Mouse (Mus musculus) lung, postnatal 0 days (tissue): ENCODE measurements at regions not wholly inside any gene's neighbourhood (a gene's known extent, or its start where the extent isn't known, plus 50 kb on each side); places are given as distances from the start of the nearest gene placed in this dataset.
"Not testable (repeated sequence)": the region's sequence is repeated elsewhere in the genome, so short reads cannot be mapped to it uniquely, and the experiment has no call there.

Source experiments
- ATAC-seq: fragments of 200-750 bp; cut with Nextera tagmentation; 2 replicates; pipeline ENCODE4 v1.8.0; 2017; ENCODE audit warnings: moderate library complexity
- DNase-seq: peaks from one replicate; pipeline ENCODE4 v3.0.0-alpha.2; 2016; ENCODE audit warnings: low spot score
- H3K27ac ChIP-seq: fragments of 300-500 bp; sonication (generic); 2 replicates; pipeline ENCODE4 v1.5.1; 2014; ENCODE audit warnings: antibody characterized with exemption, mild to moderate bottlenecking, low read length, mixed read lengths
- H3K27me3 ChIP-seq: fragments of 300-500 bp; sonication (generic); replicated peaks from 2 replicates; pipeline ENCODE4 v1.6.1; 2014; ENCODE audit warnings: low read length, mixed read lengths; ENCODE audit not compliant: insufficient read depth
- H3K36me3 ChIP-seq: fragments of 300-500 bp; sonication (generic); 2 replicates; pipeline ENCODE4 v1.6.1; 2014; ENCODE audit warnings: low read length, mixed read lengths; ENCODE audit not compliant: insufficient read depth
- H3K4me1 ChIP-seq: fragments of 300-500 bp; sonication (generic); 2 replicates; pipeline ENCODE4 v1.6.1; 2014; ENCODE audit warnings: antibody characterized with exemption, low read depth, low read length, mixed read lengths; ENCODE audit not compliant: insufficient read depth
- H3K4me2 ChIP-seq: fragments of 300-500 bp; sonication (generic); replicated peaks from 2 replicates; pipeline ENCODE4 v1.6.1; 2014; ENCODE audit warnings: low read depth, mild to moderate bottlenecking, low read length, moderate library complexity, mixed read lengths
- H3K4me3 ChIP-seq: fragments of 300-500 bp; sonication (generic); 2 replicates; pipeline ENCODE4 v1.5.1; 2014; ENCODE audit warnings: low read depth, low read length
- H3K9ac ChIP-seq: fragments of 300-500 bp; sonication (generic); replicated peaks from 2 replicates; pipeline ENCODE4 v1.6.1; 2014; ENCODE audit warnings: low read depth, mild to moderate bottlenecking
- H3K9me3 ChIP-seq: fragments of 300-500 bp; sonication (generic); 2 replicates; pipeline ENCODE4 v1.6.1; 2016; ENCODE audit warnings: low read length, mixed read lengths
- CTCF ChIP-seq: IDR thresholded peaks from 2 replicates; pipeline ENCODE4 v1.5.1; 2016; ENCODE audit warnings: antibody characterized with exemption, mild to moderate bottlenecking
- EP300 ChIP-seq: IDR thresholded peaks from 2 replicates; pipeline ENCODE4 v1.6.1; 2016; ENCODE audit warnings: antibody characterized with exemption, mild to moderate bottlenecking, control low read depth
- WGBS: fragments of 180-500 bp; shearing (Covaris S2); extraction: QIAGEN DNeasy Blood & Tissue Kit; methylation state at CpG from one replicate; pipeline ENCODE4 v1.1.7; 2014; 5-methylcytosine and 5-hydroxymethylcytosine counted together

DNA sequence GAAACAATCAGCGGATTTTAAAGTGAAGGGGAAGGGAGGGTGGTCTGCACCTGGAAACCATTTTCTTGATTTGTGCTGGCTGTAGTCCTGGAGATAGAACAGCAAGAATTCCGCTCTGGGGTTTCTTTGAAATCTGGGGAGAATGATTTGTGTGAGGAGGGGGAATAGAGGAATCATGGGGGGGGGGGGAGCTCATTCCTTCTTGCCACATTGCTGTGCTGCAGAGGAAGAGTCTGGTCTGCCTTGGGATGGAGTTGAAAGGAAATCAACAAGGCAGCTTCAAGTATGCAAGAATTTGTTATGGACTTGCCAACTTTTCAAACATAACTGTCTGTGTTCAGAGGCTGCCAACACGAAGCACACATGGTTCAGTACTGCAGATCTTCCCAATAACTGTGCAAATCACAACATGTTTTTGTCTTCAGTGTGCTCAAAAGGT, 249.4 kb downstream of the Prr30 start:
- TF ChIP-seq EP300 (no peak), CTCF (no peak)
- Histone ChIP-seq H3K27me3 (no peaks in the 10 kb centered on the region), H3K4me1 (no peaks in the 10 kb centered on the region), H3K27ac (no peak overlapping the region), H3K9me3 (no peaks in the 10 kb centered on the region), H3K9ac (no peak overlapping the region), H3K4me3 (no peak overlapping the region), H3K4me2 (no peak overlapping the region), H3K36me3 (no peaks in the 10 kb centered on the region)
- ATAC-seq, result no peak
- 66% methylated on average over 3 of the region's 3 CpGs for WGBS
- no peak for DNase-seq

- H3K36me3 ChIP-seq, H3K27ac ChIP-seq, H3K27me3 ChIP-seq, H3K9ac ChIP-seq, DNase-seq, H3K4me1 ChIP-seq, H3K4me2 ChIP-seq, H3K9me3 ChIP-seq, ATAC-seq, H3K4me3 ChIP-seq: not testable (repeated sequence)
These were observed 252.5 kb downstream of the Prr30 start for GRCm38 (mm10) chr14:100947625-100948024.

DNA sequence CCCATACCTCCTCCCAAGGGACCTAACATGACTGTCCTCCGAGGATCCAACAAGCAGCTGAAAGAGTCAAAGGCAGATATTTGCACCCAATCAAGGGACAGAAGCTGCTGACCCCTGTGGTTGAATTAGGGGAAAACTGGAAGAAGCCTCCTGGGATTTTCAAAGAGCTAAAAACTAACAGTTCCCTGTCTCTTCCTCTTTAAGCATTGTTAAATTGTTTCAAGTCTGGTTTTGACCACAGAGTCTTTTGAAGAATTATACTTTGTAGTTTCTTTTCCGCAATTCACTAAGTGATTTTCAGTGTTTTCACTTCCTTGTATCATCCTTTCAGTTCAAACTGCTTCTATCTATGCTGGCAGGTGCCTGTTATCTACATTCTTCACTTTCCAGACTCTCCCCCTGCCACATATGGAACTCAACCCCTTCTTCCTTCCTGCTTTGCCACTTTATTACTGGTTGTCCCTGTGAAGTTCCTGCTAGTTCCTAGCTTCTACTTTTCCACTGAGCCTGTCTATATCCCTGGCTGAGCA, 262.7 kb downstream of the Prr30 start:
- Histone ChIP-seq H3K4me3 (no peak overlapping the region), H3K27me3 (no peaks in the 10 kb centered on the region), H3K9ac (no peak overlapping the region), H3K4me1 (no peaks in the 10 kb centered on the region), H3K9me3 (no peaks in the 10 kb centered on the region), H3K27ac (no peak overlapping the region), H3K36me3 (no peaks in the 10 kb centered on the region), H3K4me2 (no peak overlapping the region)
- WGBS, result 69% methylated on average over 2 of the region's 2 CpGs
- TF ChIP-seq EP300 (no peak), CTCF (no peak)
- ATAC-seq (no peak), DNase-seq (no peak)

GRCm38 (mm10) chr14:100934554-100934953, 265.6 kb downstream of the Prr30 start:
- ATAC-seq (no peak), DNase-seq (peak; percentile 12)
- H3K4me1 ChIP-seq, result no peaks in the 10 kb centered on the region
- H3K9ac ChIP-seq, result no peak overlapping the region
- H3K4me2 ChIP-seq, result no peak overlapping the region
- WGBS, result 74% methylated on average over 7 of the region's 7 CpGs
- TF ChIP-seq CTCF, result no peak
- no peak for TF ChIP-seq EP300
- H3K9me3 ChIP-seq, result no peaks in the 10 kb centered on the region
- H3K4me3 ChIP-seq, result no peak overlapping the region
- no peak overlapping the region for H3K27ac ChIP-seq
- H3K36me3 ChIP-seq, result no peaks in the 10 kb centered on the region
- no peaks in the 10 kb centered on the region for H3K27me3 ChIP-seq

- no peak overlapping the region for H3K27ac ChIP-seq
- TF ChIP-seq EP300, result no peak
- no peak for TF ChIP-seq CTCF
- DNase-seq (no peak), ATAC-seq (no peak)
- H3K27me3 ChIP-seq, result no peaks in the 10 kb centered on the region
- no peak overlapping the region for H3K4me3 ChIP-seq
- no peak overlapping the region for H3K9ac ChIP-seq
- WGBS, result 69% methylated on average over 6 of the region's 6 CpGs
- H3K9me3 ChIP-seq, result no peaks in the 10 kb centered on the region
- H3K36me3 ChIP-seq, result no peaks in the 10 kb centered on the region
- H3K4me1 ChIP-seq, result no peaks in the 10 kb centered on the region
- H3K4me2 ChIP-seq, result no peak overlapping the region
These were observed 275.2 kb downstream of the Prr30 start for GRCm38 (mm10) chr14:100924880-100925279.

GRCm38 (mm10) chr14:100900221-100900620, 299.9 kb downstream of the Prr30 start:
- no peak overlapping the region for H3K4me3 ChIP-seq
- no peaks in the 10 kb centered on the region for H3K4me1 ChIP-seq
- no peak for TF ChIP-seq CTCF
- no peak for TF ChIP-seq EP300
- no peaks in the 10 kb centered on the region for H3K9me3 ChIP-seq
- no peak overlapping the region for H3K9ac ChIP-seq
- H3K27ac ChIP-seq, result no peak overlapping the region
- H3K36me3 ChIP-seq, result no peaks in the 10 kb centered on the region
- H3K27me3 ChIP-seq, result no peaks in the 10 kb centered on the region
- ATAC-seq (no peak), DNase-seq (no peak)
- WGBS, result 51% methylated on average over 2 of the region's 2 CpGs
- H3K4me2 ChIP-seq, result no peak overlapping the region

DNA sequence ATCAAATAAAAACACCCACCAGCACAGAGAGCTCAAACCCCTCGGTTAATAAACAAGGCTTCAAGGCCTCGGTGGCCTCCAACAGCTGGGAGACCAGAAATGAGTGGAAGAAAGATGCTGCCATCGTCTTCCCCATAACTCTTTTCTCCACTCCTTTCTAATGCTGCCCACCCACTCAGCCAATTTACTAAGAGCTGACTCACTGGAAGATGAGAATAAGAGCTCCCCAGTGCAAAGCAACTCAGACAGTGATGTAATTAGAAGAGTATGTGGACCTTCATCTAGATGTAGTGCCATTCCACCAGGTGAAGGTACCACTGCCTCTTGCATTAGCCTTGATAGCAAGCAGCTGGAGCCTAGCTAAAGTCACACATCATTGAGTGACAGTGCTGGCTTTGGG, 301.1 kb downstream of the Prr30 start:
- no peak for ATAC-seq
- no peaks in the 10 kb centered on the region for H3K4me1 ChIP-seq
- WGBS, result 51% methylated on average over 3 of the region's 3 CpGs

More for the DNA sequence above, 301.1 kb downstream of the Prr30 start:
- DNase-seq, result no peak
- Histone ChIP-seq H3K36me3 (no peaks in the 10 kb centered on the region), H3K9ac (no peak overlapping the region), H3K27ac (no peak overlapping the region), H3K9me3 (no peaks in the 10 kb centered on the region), H3K4me3 (no peak overlapping the region), H3K27me3 (no peaks in the 10 kb centered on the region), H3K4me2 (no peak overlapping the region)
- TF ChIP-seq CTCF, result no peak
- TF ChIP-seq EP300, result no peak
